Mouse (Mus musculus) heart, embryonic 14.5 days (tissue): Measurements from ENCODE around the gene Slc12a8. TPM values are rescaled to one million over a fixed set of nuclear protein-coding genes. Genes with fewer than 3 reads are reported as not detected.

Experiments used
- ATAC-seq: fragments of 200-750 bp; cut with Nextera tagmentation; 2 replicates; pipeline ENCODE4 v1.8.0; 2017; ENCODE audit warnings: low read depth, moderate TSS enrichment; ENCODE audit not compliant: insufficient number of reproducible peaks, insufficient read depth, low FRiP score
- H3K27ac ChIP-seq, 2 experiments: fragments of 200-500 bp in 1 of 2; fragments of 300-500 bp in 1 of 2; sonication (generic) in 1 of 2; replicated peaks in 1 of 2; 2 replicates each; pipeline ENCODE4 v1.5.1; 2012 to 2014; ENCODE audit warnings: low read depth in 2 of 2, low read length in 2 of 2, control low read depth in 1 of 2, mild to moderate bottlenecking in 1 of 2, mixed read lengths in 1 of 2; ENCODE audit not compliant: control insufficient read depth in 1 of 2, insufficient read depth in 1 of 2
- H3K27me3 ChIP-seq: fragments of 300-500 bp; sonication (generic); 2 replicates; pipeline ENCODE4 v1.6.1; 2014; ENCODE audit warnings: mild to moderate bottlenecking, low read length, control low read depth; ENCODE audit not compliant: control insufficient read depth, insufficient read depth
- H3K36me3 ChIP-seq: fragments of 300-500 bp; sonication (generic); 2 replicates; pipeline ENCODE4 v1.6.1; 2014; ENCODE audit warnings: mild to moderate bottlenecking, control low read depth, low read length, mixed read lengths; ENCODE audit not compliant: control insufficient read depth, insufficient read depth
- H3K4me1 ChIP-seq, 2 experiments: fragments of 200-500 bp in 1 of 2; fragments of 300-500 bp in 1 of 2; sonication (generic) in 1 of 2; 2 replicates each; pipeline ENCODE4 v1.6.1; 2012 to 2014; ENCODE audit warnings: low read length in 2 of 2, control low read depth in 1 of 2, mixed read lengths in 1 of 2; ENCODE audit not compliant: control insufficient read depth in 2 of 2, insufficient read depth in 2 of 2
- H3K4me2 ChIP-seq: fragments of 300-500 bp; sonication (generic); 2 replicates; pipeline ENCODE4 v1.6.1; 2014; ENCODE audit warnings: mild to moderate bottlenecking, low read length
- H3K4me3 ChIP-seq, 2 experiments: fragments of 200-500 bp in 1 of 2; fragments of 300-500 bp in 1 of 2; sonication (generic) in 1 of 2; 2 replicates each; pipeline ENCODE4 v1.5.1; 2012 to 2014; ENCODE audit warnings: low read length in 2 of 2, mild to moderate bottlenecking in 2 of 2, control low read depth in 1 of 2, low read depth in 1 of 2, moderate library complexity in 1 of 2; ENCODE audit not compliant: control insufficient read depth in 1 of 2, insufficient read depth in 1 of 2
- H3K9ac ChIP-seq: fragments of 300-500 bp; sonication (generic); 2 replicates; pipeline ENCODE4 v1.6.1; 2014; ENCODE audit warnings: mild to moderate bottlenecking, low read length
- H3K9me3 ChIP-seq: fragments of 300-500 bp; sonication (generic); 2 replicates; pipeline ENCODE4 v1.6.1; 2016; ENCODE audit warnings: low read length, control low read depth; ENCODE audit not compliant: control insufficient read depth
- WGBS: fragments of 180-500 bp; shearing (Covaris S2); extraction: QIAGEN DNeasy Blood & Tissue Kit; methylation state at CpG from one replicate; pipeline ENCODE4 v1.1.7; 2014; 5-methylcytosine and 5-hydroxymethylcytosine counted together
- polyA plus RNA-seq: library from polyadenylated mRNA; unstranded; fragments of >200 nt; fragmentation: Nextera tagmentation; extraction: Ambion mirVana; gene quantifications from 2 replicates; pipeline ENCODE4 v1.2.1, GENCODE M21; 2014

The Slc12a8 gene
- polyA plus RNA-seq, 1 experiment from 2014 or later: 1.9 TPM

DNA sequence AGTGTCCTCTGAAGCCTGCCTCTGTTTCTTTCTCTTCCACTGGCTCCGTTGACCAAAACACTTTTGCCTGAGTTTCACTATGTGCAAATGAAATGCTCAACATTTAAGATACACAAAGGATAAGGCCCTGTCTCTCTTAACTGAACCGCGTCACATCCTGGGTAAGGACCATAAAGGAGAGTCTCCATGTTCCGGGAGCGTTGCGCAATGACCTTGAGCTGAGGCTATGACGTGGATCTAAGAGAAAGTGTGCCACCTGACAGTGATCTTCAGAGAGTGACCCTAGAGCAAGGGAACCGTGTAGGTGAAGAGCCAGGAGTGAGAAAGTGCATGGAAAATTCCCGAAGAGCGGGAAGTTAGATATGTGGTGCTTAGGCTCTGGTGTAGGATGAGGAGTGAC is 49.3 kb downstream of the Slc12a8 start:
- H3K9me3 ChIP-seq: no peaks in the 10 kb centered on the region
- 75% methylated on average over 10 of the region's 10 CpGs for WGBS
- H3K4me1 ChIP-seq: peaks cover 24 to 26% of the 10 kb centered on the region in 2 experiments
- H3K27ac ChIP-seq: no peak overlapping the region
- H3K4me3 ChIP-seq: no peak overlapping the region
- no peaks in the 10 kb centered on the region for H3K36me3 ChIP-seq
- H3K9ac ChIP-seq: no peak overlapping the region
- H3K4me2 ChIP-seq: no peak overlapping the region
- no peaks in the 10 kb centered on the region for H3K27me3 ChIP-seq
- ATAC-seq: no peak

- Histone ChIP-seq H3K4me1 (peaks cover 19 to 22% of the 10 kb centered on the region in 2 experiments), H3K9me3 (no peaks in the 10 kb centered on the region), H3K4me3 (no peak overlapping the region), H3K27ac (no peak overlapping the region), H3K4me2 (no peak overlapping the region), H3K9ac (no peak overlapping the region), H3K36me3 (no peaks in the 10 kb centered on the region), H3K27me3 (no peaks in the 10 kb centered on the region)
- WGBS: 74% methylated on average over 4 of the region's 4 CpGs
- no peak for ATAC-seq
These were observed 50.6 kb downstream of the Slc12a8 start for GRCm38 (mm10) chr16:33567736-33568135.

DNA sequence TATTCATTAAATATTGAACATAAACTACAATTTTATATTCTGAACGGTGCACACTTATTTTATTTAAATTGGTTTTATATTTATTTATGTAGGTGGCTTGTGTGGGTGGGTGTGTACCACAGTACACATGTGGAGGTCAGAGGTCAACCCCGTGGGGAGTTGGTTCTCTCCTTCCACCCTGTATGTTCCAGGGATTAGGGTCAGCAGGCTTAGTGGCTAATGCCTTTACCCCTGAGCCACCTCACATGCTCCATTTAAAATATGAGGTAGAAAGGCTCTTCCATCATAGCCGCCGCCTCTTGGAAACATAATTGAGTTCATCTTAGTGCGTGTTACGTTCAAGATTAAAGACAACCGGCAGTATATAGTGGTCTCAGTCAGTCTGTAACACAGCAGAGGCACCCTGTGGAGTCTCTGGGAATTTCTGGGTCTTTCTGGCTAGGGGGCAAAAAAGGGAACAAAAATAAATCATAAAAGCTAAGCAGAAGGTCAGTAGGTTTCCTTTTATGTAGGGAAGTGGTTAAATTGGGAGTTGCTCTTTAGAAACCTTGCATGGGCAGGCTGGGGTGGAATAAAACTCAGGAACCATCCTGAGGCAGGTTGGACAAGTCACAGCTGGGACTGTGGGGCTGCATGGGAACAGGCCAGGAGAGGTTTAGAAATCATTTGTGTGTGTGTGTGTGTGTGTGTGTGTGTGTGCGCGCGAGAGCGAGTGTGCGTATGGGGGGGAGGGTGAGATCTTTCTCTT is 51.3 kb downstream of the Slc12a8 start:
- Histone ChIP-seq H3K27ac (no peak overlapping the region), H3K9ac (no peak overlapping the region)

GRCm38 (mm10) chr16:33572646-33573045 is 55.5 kb downstream of the Slc12a8 start:
- WGBS: 79% methylated on average over 6 of the region's 6 CpGs
- H3K9me3 ChIP-seq: no peaks in the 10 kb centered on the region
- no peak overlapping the region for H3K4me2 ChIP-seq
- peaks cover 28% of the 10 kb centered on the region in 2 experiments for H3K4me1 ChIP-seq
- no peak overlapping the region for H3K27ac ChIP-seq
- H3K36me3 ChIP-seq: no peaks in the 10 kb centered on the region
- ATAC-seq: no peak
- no peak overlapping the region for H3K9ac ChIP-seq
- no peaks in the 10 kb centered on the region for H3K27me3 ChIP-seq
- no peak overlapping the region for H3K4me3 ChIP-seq

More for the DNA sequence above, 51.3 kb downstream of the Slc12a8 start:
- no peak overlapping the region for H3K4me3 ChIP-seq
- no peaks in the 10 kb centered on the region for H3K9me3 ChIP-seq
- 90% methylated on average over 12 of the region's 12 CpGs for WGBS
- no peak for ATAC-seq
- H3K36me3 ChIP-seq: no peaks in the 10 kb centered on the region
- H3K27me3 ChIP-seq: no peaks in the 10 kb centered on the region
- H3K4me1 ChIP-seq: peaks cover 12 to 16% of the 10 kb centered on the region in 2 experiments
- H3K4me2 ChIP-seq: no peak overlapping the region

DNA sequence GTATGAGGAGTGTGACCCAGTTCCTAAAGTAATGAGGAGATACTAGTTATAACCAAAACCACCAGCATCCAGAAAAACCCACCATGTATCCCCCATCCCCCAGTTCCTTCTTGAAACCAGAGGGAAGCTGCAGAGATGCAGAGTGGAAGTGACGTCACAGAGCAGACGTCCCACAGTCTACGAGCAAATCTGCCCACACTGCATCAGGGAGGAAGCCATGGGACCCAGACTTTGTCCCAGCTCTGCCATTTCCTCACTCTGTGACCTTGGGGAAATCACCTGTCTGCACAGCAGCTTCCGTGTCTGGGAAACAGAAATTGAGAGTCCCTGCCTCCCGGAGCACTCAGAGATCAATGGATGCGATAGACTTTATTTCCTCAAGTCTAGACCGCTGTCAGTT is 56.6 kb downstream of the Slc12a8 start:
- Histone ChIP-seq H3K27me3 (no peaks in the 10 kb centered on the region), H3K36me3 (no peaks in the 10 kb centered on the region), H3K9ac (no peak overlapping the region), H3K4me3 (no peak overlapping the region), H3K27ac (no peak overlapping the region), H3K9me3 (no peaks in the 10 kb centered on the region), H3K4me1 (peaks cover 31 to 39% of the 10 kb centered on the region in 2 experiments), H3K4me2 (no peak overlapping the region)
- 71% methylated on average over 7 of the region's 7 CpGs for WGBS
- ATAC-seq: no peak

GRCm38 (mm10) chr16:33575728-33576127 is 58.6 kb downstream of the Slc12a8 start:
- no peak overlapping the region; the same call in 1 of the 2 replicates for H3K9ac ChIP-seq
- H3K4me1 ChIP-seq: peaks cover 44 to 53% of the 10 kb centered on the region in 2 experiments
- ATAC-seq: no peak
- peak overlapping the region in 1 of 2 experiments; percentile 66; a peak in 2 of 4 replicates for H3K27ac ChIP-seq
- no peaks in the 10 kb centered on the region for H3K36me3 ChIP-seq
- H3K4me3 ChIP-seq: no peak overlapping the region
- no peak overlapping the region for H3K4me2 ChIP-seq
- no peaks in the 10 kb centered on the region for H3K9me3 ChIP-seq
- WGBS: 58% methylated on average over 6 of the region's 6 CpGs
- H3K27me3 ChIP-seq: no peaks in the 10 kb centered on the region

- Histone ChIP-seq H3K9ac (peak overlapping the region; percentile 21; the same call in 1 of the 2 replicates), H3K4me3 (no peak overlapping the region), H3K27ac (peak overlapping the region; percentile 23 to 66; a peak in 3 of 4 replicates), H3K27me3 (no peaks in the 10 kb centered on the region), H3K4me1 (peaks cover 46 to 61% of the 10 kb centered on the region in 2 experiments), H3K4me2 (no peak overlapping the region), H3K9me3 (no peaks in the 10 kb centered on the region), H3K36me3 (no peaks in the 10 kb centered on the region)
- WGBS: 69% methylated on average over 36 of the region's 36 CpGs
- ATAC-seq: no peak
These were observed 59.4 kb downstream of the Slc12a8 start for GRCm38 (mm10) chr16:33576271-33577189.
